Mouse (Mus musculus): ENCODE measurements around the gene Tc2n. TPM values are rescaled to one million over a fixed set of nuclear protein-coding genes. Genes with fewer than 3 reads are reported as not detected.

Tc2n gene
- polyA plus RNA-seq (2012; ENCODE audit: insufficient read depth, low replicate concordance), result not detected in 2 replicates

GRCm38 (mm10) chr12:101718054-101718754 is at the start of gene Tc2n:
Gene Tc2n (minus strand): TSS chr12:101718523.
- Histone ChIP-seq H3K4me1 (peaks cover 13% of the 10 kb centered on the region), H3K9me3 (no peaks in the 10 kb centered on the region), H3K4me3 (replicated peaks) (peak within 1 kb of the TSS; percentile 92), H3K27me3 (replicated peaks) (peaks cover 26% of the 10 kb centered on the region), H3K36me3 (replicated peaks; ENCODE audit: low read length) (no peaks in the 10 kb centered on the region)
- TF ChIP-seq GATA1 (IDR thresholded peaks at IDR 0.05; ENCODE audit: borderline replicate concordance, low read length), result no peak
- TF ChIP-seq FLI1 (IDR thresholded peaks at IDR 0.05; ENCODE audit: low read length), result no peak

DNA sequence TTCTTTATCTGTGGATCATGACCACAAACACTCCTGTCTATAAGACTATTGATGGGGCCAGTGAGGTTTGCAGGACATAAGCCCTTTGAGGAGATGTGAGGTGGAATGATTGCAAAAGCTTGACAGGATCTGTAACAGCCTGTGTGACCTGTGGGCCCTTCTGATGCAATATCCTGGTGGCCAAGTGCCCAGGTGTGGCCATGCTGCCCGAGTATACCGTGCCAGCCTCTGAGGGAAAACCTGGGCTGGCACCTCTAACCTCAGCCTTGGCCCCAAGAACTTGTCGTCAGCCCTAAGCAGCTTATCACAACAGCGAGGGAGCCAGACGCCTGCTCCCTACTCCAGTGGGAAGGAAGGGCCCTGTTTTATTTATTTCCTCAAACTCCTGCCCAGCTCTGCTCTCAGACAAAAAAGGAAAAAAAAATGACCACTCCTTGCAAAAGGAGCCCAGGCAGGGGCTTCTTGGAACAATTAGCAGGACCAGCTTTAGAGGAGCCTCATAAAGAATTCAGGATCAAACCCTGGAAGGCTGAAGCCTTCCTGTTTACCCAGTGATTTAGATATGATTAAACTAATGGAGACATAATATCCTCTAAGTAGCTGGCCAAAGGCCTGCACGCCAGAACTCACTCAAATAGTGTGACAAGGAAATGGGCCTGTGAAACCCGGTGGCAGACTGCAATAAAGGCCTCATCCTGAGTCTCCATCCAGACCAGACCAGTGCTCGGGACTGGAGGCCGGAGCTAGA is 49.2 kb upstream of the Tc2n start:
- Histone ChIP-seq H3K36me3 (replicated peaks; ENCODE audit: low read length) (no peaks in the 10 kb centered on the region), H3K9me3 (no peaks in the 10 kb centered on the region), H3K4me3 (replicated peaks) (no peak overlapping the region), H3K27me3 (replicated peaks) (no peaks in the 10 kb centered on the region), H3K4me1 (peaks cover 9% of the 10 kb centered on the region; the same call in 1 of the 2 replicates)
- TF ChIP-seq GATA1 (IDR thresholded peaks at IDR 0.05; ENCODE audit: borderline replicate concordance, low read length) (no peak), FLI1 (IDR thresholded peaks at IDR 0.05; ENCODE audit: low read length) (no peak)

DNA sequence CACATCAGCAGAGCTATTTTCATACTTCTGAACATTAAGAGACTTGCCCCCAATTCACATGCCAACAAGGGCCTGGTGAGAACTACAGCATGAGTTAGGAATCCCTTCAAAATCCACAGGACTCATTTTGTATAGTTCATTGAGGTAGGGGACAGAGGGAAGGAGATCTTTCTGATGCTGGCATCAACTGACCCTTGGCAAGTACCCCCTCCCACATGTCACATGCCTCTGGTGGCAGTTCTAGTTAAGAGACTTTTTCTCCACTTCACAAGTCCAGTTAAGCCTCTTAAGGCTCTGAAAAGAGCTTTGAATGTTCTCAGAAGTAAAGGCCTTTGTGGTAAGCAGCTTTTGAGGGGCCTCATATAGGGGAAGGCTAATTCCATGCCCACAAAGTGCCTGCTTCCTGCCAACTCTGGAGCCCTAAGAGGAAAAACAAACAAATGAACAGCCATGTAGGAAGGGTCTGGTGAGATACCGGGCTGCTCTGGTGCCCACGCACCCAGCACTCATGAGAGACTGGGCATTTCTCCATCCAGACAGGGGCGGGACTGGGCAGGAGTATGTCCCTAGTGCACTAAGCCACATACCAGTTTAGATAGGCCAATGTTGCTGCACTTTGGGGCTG is 48.0 kb upstream of the Tc2n start:
- no peak for TF ChIP-seq GATA1 (IDR thresholded peaks at IDR 0.05; ENCODE audit: borderline replicate concordance, low read length)
- no peak for TF ChIP-seq FLI1 (IDR thresholded peaks at IDR 0.05; ENCODE audit: low read length)
- Histone ChIP-seq H3K27me3 (replicated peaks) (no peaks in the 10 kb centered on the region), H3K9me3 (no peaks in the 10 kb centered on the region), H3K4me1 (peaks cover 9% of the 10 kb centered on the region; the same call in 1 of the 2 replicates), H3K4me3 (replicated peaks) (no peak overlapping the region), H3K36me3 (replicated peaks; ENCODE audit: low read length) (no peaks in the 10 kb centered on the region)

DNA sequence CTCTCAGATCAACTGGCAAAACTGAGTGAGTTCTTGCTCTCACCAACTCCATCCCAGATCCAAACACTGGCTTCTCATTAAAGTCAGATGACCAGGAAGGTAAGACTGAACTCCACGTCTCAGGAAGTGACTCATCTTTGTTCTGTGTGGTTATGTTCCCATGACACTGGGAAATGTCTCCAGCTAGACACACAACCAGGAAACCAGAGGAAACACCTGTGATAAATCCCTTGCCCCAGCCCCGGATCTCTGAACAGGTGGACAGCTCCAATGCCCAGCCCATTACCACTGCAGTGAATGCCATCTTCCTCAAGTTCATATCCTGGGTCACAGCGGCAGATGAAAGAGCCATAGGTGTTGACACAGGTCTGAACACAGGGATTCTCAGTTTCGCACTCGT is 46.5 kb upstream of the Tc2n start:
- Histone ChIP-seq H3K36me3 (replicated peaks; ENCODE audit: low read length) (no peaks in the 10 kb centered on the region), H3K27me3 (replicated peaks) (no peaks in the 10 kb centered on the region), H3K9me3 (no peaks in the 10 kb centered on the region), H3K4me1 (peaks cover 9% of the 10 kb centered on the region; the same call in 1 of the 2 replicates), H3K4me3 (replicated peaks) (no peak overlapping the region)
- TF ChIP-seq FLI1 (IDR thresholded peaks at IDR 0.05; ENCODE audit: low read length) (no peak), GATA1 (IDR thresholded peaks at IDR 0.05; ENCODE audit: borderline replicate concordance, low read length) (no peak)

- no peaks in the 10 kb centered on the region for H3K9me3 ChIP-seq
- no peaks in the 10 kb centered on the region for H3K36me3 ChIP-seq (replicated peaks; ENCODE audit: low read length)
- H3K27me3 ChIP-seq (replicated peaks), result no peaks in the 10 kb centered on the region
Observed at GRCm38 (mm10) chr12:101763065-101763464, 44.7 kb upstream of the Tc2n start.

DNA sequence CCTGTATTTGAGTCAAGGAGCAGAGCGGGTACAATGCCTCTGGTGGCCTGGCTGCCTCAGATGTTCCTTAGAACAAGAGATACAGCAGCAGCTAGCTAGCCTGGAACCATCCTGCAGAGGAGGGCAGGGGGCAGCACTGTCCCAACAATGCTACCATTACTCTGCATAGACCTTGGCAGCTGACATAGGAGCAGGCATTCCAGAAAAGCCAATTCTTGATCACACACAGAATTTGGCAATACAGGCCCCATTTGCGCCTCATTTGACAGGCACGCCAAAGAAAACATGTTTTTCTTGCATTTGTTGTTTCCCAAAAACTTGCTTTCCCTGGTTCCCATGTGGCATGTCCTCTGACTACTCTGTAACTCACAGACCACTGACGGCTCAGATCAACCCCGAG is 43.7 kb upstream of the Tc2n start:
- Histone ChIP-seq H3K9me3 (no peaks in the 10 kb centered on the region), H3K4me3 (replicated peaks) (no peak overlapping the region), H3K36me3 (replicated peaks; ENCODE audit: low read length) (no peaks in the 10 kb centered on the region), H3K27me3 (replicated peaks) (no peaks in the 10 kb centered on the region), H3K4me1 (peaks cover 9% of the 10 kb centered on the region; the same call in 1 of the 2 replicates)
- no peak for TF ChIP-seq FLI1 (IDR thresholded peaks at IDR 0.05; ENCODE audit: low read length)
- no peak for TF ChIP-seq GATA1 (IDR thresholded peaks at IDR 0.05; ENCODE audit: borderline replicate concordance, low read length)

More at GRCm38 (mm10) chr12:101763065-101763464, 44.7 kb upstream of the Tc2n start:
- TF ChIP-seq GATA1 (IDR thresholded peaks at IDR 0.05; ENCODE audit: borderline replicate concordance, low read length) (no peak), FLI1 (IDR thresholded peaks at IDR 0.05; ENCODE audit: low read length) (no peak)
- Histone ChIP-seq H3K4me1 (peaks cover 9% of the 10 kb centered on the region; the same call in 1 of the 2 replicates), H3K4me3 (replicated peaks) (no peak overlapping the region)

- Histone ChIP-seq H3K9me3 (no peaks in the 10 kb centered on the region), H3K4me1 (no peaks in the 10 kb centered on the region), H3K27me3 (replicated peaks) (no peaks in the 10 kb centered on the region), H3K4me3 (replicated peaks) (no peak overlapping the region), H3K36me3 (replicated peaks; ENCODE audit: low read length) (no peaks in the 10 kb centered on the region)
- TF ChIP-seq FLI1 (IDR thresholded peaks at IDR 0.05; ENCODE audit: low read length) (no peak), GATA1 (IDR thresholded peaks at IDR 0.05; ENCODE audit: borderline replicate concordance, low read length) (no peak)
Observed at GRCm38 (mm10) chr12:101759440-101760045, 41.2 kb upstream of the Tc2n start.

DNA sequence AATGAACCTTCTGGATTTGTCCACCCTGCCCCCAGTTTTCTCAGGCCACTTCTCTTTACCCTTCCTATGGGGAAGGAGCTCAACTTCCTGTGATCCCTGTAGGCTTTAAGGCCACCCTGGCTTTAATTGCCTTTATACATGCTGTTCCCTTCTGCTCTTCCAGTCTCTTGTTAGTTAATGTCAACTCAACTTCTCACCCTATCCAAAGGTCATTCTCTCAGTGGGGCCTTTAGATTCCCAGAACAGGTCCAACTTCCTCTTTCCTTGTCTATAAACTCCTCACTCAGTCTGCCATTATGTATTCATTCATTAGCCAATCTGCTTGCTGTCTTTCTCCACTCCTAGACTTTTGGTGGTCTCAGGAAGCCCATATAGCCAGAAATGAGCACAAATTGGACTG is 40.4 kb upstream of the Tc2n start:
- Histone ChIP-seq H3K4me1 (no peaks in the 10 kb centered on the region), H3K4me3 (replicated peaks) (no peak overlapping the region), H3K27me3 (replicated peaks) (no peaks in the 10 kb centered on the region)

DNA sequence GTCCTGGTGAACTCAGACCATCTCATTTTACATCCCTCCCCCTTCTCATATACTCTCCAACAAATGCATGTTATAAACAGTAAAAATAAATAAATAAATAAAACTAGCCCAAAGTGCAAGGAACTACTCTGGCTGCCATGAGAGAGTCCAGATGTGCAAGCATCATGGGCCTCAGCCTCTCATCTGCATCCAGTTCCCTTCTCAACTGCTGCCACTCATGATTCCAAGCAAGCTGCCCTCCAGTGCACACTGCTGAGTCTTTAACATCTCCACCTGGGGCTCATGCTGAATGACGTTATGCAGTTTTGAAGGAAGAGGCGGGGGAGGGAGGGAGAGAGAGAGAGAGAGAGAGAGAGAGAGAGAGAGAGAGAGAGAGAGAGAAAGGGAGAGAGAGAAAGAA is 24.1 kb upstream of the Tc2n start:
- no peak overlapping the region for H3K4me3 ChIP-seq (replicated peaks)
- no peaks in the 10 kb centered on the region for H3K9me3 ChIP-seq
- H3K4me1 ChIP-seq, result peaks cover 7% of the 10 kb centered on the region; the same call in 1 of the 2 replicates
- TF ChIP-seq GATA1 (IDR thresholded peaks at IDR 0.05; ENCODE audit: borderline replicate concordance, low read length) (no peak), FLI1 (IDR thresholded peaks at IDR 0.05; ENCODE audit: low read length) (no peak)
- no peaks in the 10 kb centered on the region for H3K27me3 ChIP-seq (replicated peaks)
- no peaks in the 10 kb centered on the region for H3K36me3 ChIP-seq (replicated peaks; ENCODE audit: low read length)

More for the DNA sequence above, 40.4 kb upstream of the Tc2n start:
- H3K36me3 ChIP-seq (replicated peaks; ENCODE audit: low read length), result no peaks in the 10 kb centered on the region
- TF ChIP-seq GATA1 (IDR thresholded peaks at IDR 0.05; ENCODE audit: borderline replicate concordance, low read length), result no peak
- TF ChIP-seq FLI1 (IDR thresholded peaks at IDR 0.05; ENCODE audit: low read length), result no peak
- no peaks in the 10 kb centered on the region for H3K9me3 ChIP-seq
